In genomic region chr13:113129974-113130373, GRCm38 (mm10) we compare ENCODE assay signal across 15 mouse cellular contexts. TPM values are rescaled to one million over a fixed set of nuclear protein-coding genes. Genes with fewer than 3 reads are reported as not detected.
DNase-seq lines count a peak whose midpoint lies in the region; ATAC-seq and TF ChIP-seq lines count a peak whose summit lies in the region.
"Had no signal": no experiment of that assay in that cellular context is flagged by ENCODE, and none has a peak within 500 bp of the region (broad histone marks: within the 10 kb centered on the region; RNA-seq: fewer than 3 reads in every experiment).

No protein-coding gene starts in this region.

- TF ChIP-seq EP300 in CH12.LX (IDR thresholded peaks at IDR 0.05; ENCODE audit: low read length), result no peak

- in situ Hi-C loops in CH12.LX (cut with MboI; ENCODE audit: low pct_ligation_motif_present, low pct_unique_long_range_greater_than_20kb, low sequenced_read_pairs), result no loop called here

- intact Hi-C loops in heart, postnatal 14 days (cut with DNase I), result no loop called here

- H3K36me3 ChIP-seq in intestine, embryonic 14.5 days (ENCODE audit: control insufficient read depth, insufficient read depth, low read length), result no peaks in the 10 kb centered on the region
- H3K36me3 ChIP-seq in intestine, embryonic 15.5 days, result no peaks in the 10 kb centered on the region
- no peaks in the 10 kb centered on the region for H3K36me3 ChIP-seq in CH12.LX (replicated peaks in 1 of 2; ENCODE audit: control insufficient read depth in 1 of 2, insufficient read depth in 1 of 2, low read length in 1 of 2)
- H3K36me3 ChIP-seq: liver, embryonic 12.5 days had no signal

- H3K9ac ChIP-seq in intestine, embryonic 14.5 days (ENCODE audit: low read length), result no peak overlapping the region
- no peak overlapping the region for H3K9ac ChIP-seq in intestine, embryonic 15.5 days
- H3K9ac ChIP-seq in CH12.LX (ENCODE audit: insufficient read depth, low read depth), result no peak overlapping the region
- H3K9ac ChIP-seq: liver, embryonic 12.5 days had no signal

- DNase-seq in intestine, embryonic 14.5 days (ENCODE audit: low spot score), result peak; percentile 13
- peak; percentile 2 for DNase-seq in CH12.LX (ENCODE audit: extremely low read depth)
- peak; percentile 84 for DNase-seq in brain, embryonic 14.5 days (ENCODE audit: low read depth)
- DNase-seq in induced T-regulatory cell, adult 2 months (ENCODE audit: low read depth), result peak; percentile 18
- no peak for DNase-seq in kidney, postnatal 10 days
- no peak for DNase-seq in heart, postnatal 14 days
- DNase-seq: adrenal gland, adult 8-10 months; cerebellum, adult 11 months; heart, postnatal 4 days had no signal

- H3K4me2 ChIP-seq in intestine, embryonic 14.5 days (ENCODE audit: low read length), result no peak overlapping the region
- no peak overlapping the region for H3K4me2 ChIP-seq in intestine, embryonic 15.5 days (replicated peaks)
- no peak overlapping the region for H3K4me2 ChIP-seq in CH12.LX (ENCODE audit: insufficient read depth, low read depth, poor library complexity, severe bottlenecking)
- H3K4me2 ChIP-seq: liver, embryonic 12.5 days had no signal

- 79% methylated on average over 1 of the region's 1 CpGs for WGBS in intestine, embryonic 14.5 days
- WGBS in intestine, embryonic 15.5 days, result 81% methylated on average over 1 of the region's 1 CpGs

- H3K9me3 ChIP-seq in intestine, embryonic 14.5 days (ENCODE audit: control insufficient read depth, low read length), result no peaks in the 10 kb centered on the region
- no peaks in the 10 kb centered on the region for H3K9me3 ChIP-seq in intestine, embryonic 15.5 days
- no peaks in the 10 kb centered on the region for H3K9me3 ChIP-seq in CH12.LX (replicated peaks; ENCODE audit: low read length)
- H3K9me3 ChIP-seq: liver, embryonic 12.5 days had no signal

- TF ChIP-seq POLR2A in CH12.LX (IDR thresholded peaks at IDR 0.05; ENCODE audit: low read depth, low read length), result no peak
- TF ChIP-seq POLR2A in brain, embryonic 14.5 days (IDR thresholded peaks at IDR 0.05; ENCODE audit: borderline replicate concordance, extremely low read depth, insufficient read depth, insufficient read length, poor library complexity, severe bottlenecking), result no peak

- dilution Hi-C loops in CH12.LX (cut with MboI; ENCODE audit: extremely low pct_ligation_motif_present, extremely low pct_unique_long_range_greater_than_20kb, low sequenced_read_pairs), result no loop called here

- H3K27me3 ChIP-seq in intestine, embryonic 14.5 days (replicated peaks; ENCODE audit: control insufficient read depth, insufficient read depth, low read length), result no peaks in the 10 kb centered on the region
- H3K27me3 ChIP-seq in intestine, embryonic 15.5 days (replicated peaks), result no peaks in the 10 kb centered on the region
- no peaks in the 10 kb centered on the region for H3K27me3 ChIP-seq in CH12.LX (replicated peaks)
- H3K27me3 ChIP-seq: liver, embryonic 12.5 days had no signal

- no peak for ATAC-seq in intestine, embryonic 14.5 days (replicated peaks; ENCODE audit: low FRiP score, low TSS enrichment, low read depth)
- no peak for ATAC-seq in intestine, embryonic 15.5 days
- ATAC-seq: liver, embryonic 12.5 days; Patski had no signal

- no peaks in the 10 kb centered on the region for H3K79me2 ChIP-seq in CH12.LX (replicated peaks; ENCODE audit: control insufficient read depth, extremely low read depth, insufficient read depth, poor library complexity, severe bottlenecking)

- H3K27ac ChIP-seq in intestine, embryonic 14.5 days (ENCODE audit: low read depth), result no peak overlapping the region
- H3K27ac ChIP-seq in intestine, embryonic 15.5 days, result no peak overlapping the region
- no peak overlapping the region for H3K27ac ChIP-seq in CH12.LX (ENCODE audit: insufficient read depth, low read depth)
- H3K27ac ChIP-seq: kidney, postnatal 0 days; liver, embryonic 12.5 days had no signal

- no peak overlapping the region for H3K4me3 ChIP-seq in intestine, embryonic 14.5 days (ENCODE audit: low read depth, low read length)
- H3K4me3 ChIP-seq in intestine, embryonic 15.5 days (replicated peaks), result no peak overlapping the region
- no peak overlapping the region for H3K4me3 ChIP-seq in CH12.LX (replicated peaks in 1 of 3; ENCODE audit: low read depth in 2 of 3, low read length in 2 of 3, poor library complexity in 1 of 3)
- H3K4me3 ChIP-seq: liver, embryonic 12.5 days had no signal

- no peak for TF ChIP-seq RAD21 in CH12.LX (IDR thresholded peaks at IDR 0.05; ENCODE audit: low read depth, low read length)

- H3K4me1 ChIP-seq in intestine, embryonic 14.5 days (replicated peaks; ENCODE audit: control insufficient read depth, insufficient read depth, low read length), result no peaks in the 10 kb centered on the region
- H3K4me1 ChIP-seq in intestine, embryonic 15.5 days (replicated peaks), result no peaks in the 10 kb centered on the region
- peaks cover 0 to 5% of the 10 kb centered on the region in 2 experiments; a peak in 1 of 4 replicates for H3K4me1 ChIP-seq in CH12.LX (ENCODE audit: control insufficient read depth in 1 of 2, insufficient read depth in 2 of 2)
- H3K4me1 ChIP-seq: liver, embryonic 12.5 days had no signal

- no peak for TF ChIP-seq CTCF in CH12.LX (conservative IDR thresholded peaks at IDR 0.05 in 1 of 2, IDR thresholded peaks at IDR 0.05 in 1 of 2; ENCODE audit: low read depth in 2 of 2, low read length in 2 of 2)
- TF ChIP-seq CTCF in brain, embryonic 14.5 days (IDR thresholded peaks at IDR 0.05; ENCODE audit: borderline replicate concordance, extremely low read depth, insufficient read depth, insufficient read length), result no peak

TF ChIP-seq in CH12.LX, 34 proteins besides CTCF, POLR2A, EP300 and RAD21:
- TF ChIP-seq MXI1 (IDR thresholded peaks at IDR 0.05; ENCODE audit: low read depth, low read length), result no peak
- no peak for TF ChIP-seq RCOR1 (conservative IDR thresholded peaks at IDR 0.05; ENCODE audit: low read depth, low read length)
- TF ChIP-seq UBTF (IDR thresholded peaks at IDR 0.05; ENCODE audit: low read depth, low read length), result no peak
- no peak for TF ChIP-seq HCFC1 (IDR thresholded peaks at IDR 0.05; ENCODE audit: low read depth, low read length)
- no peak for TF ChIP-seq USF1 (IDR thresholded peaks at IDR 0.05; ENCODE audit: low read depth, low read length)
- no peak for TF ChIP-seq ETS1 (conservative IDR thresholded peaks at IDR 0.05; ENCODE audit: low read depth, low read length)
- TF ChIP-seq CHD1 (IDR thresholded peaks at IDR 0.05; ENCODE audit: low read depth, low read length), result no peak
- TF ChIP-seq JUND (conservative IDR thresholded peaks at IDR 0.05; ENCODE audit: low read depth, low read length), result no peak
- TF ChIP-seq ZKSCAN1 (IDR thresholded peaks at IDR 0.05; ENCODE audit: borderline replicate concordance, low read depth, low read length), result no peak
- TF ChIP-seq NELFE (IDR thresholded peaks at IDR 0.05; ENCODE audit: low read depth, low read length), result no peak
- no peak for TF ChIP-seq JUN (IDR thresholded peaks at IDR 0.05; ENCODE audit: insufficient read depth, low read depth, low read length)
- TF ChIP-seq SIN3A (IDR thresholded peaks at IDR 0.05; ENCODE audit: low read length), result no peak
TF ChIP-seq in CH12.LX: peak in this region for 0.

RNA-seq across cellular contexts. Expression of gene Gzma, which starts 29.2 kb away (rescaled TPM):
- 0.62 and 0.77 TPM in 2 replicates for polyA plus RNA-seq in intestine, embryonic 14.5 days (2014; fragmentation: Nextera tagmentation; extraction: Ambion mirVana)
- 2.4 and 2.7 TPM in 2 replicates for polyA plus RNA-seq in intestine, embryonic 15.5 days (2015; fragmentation: Nextera tagmentation; extraction: Ambion mirVana)
- total RNA-seq in CH12.LX (2012; rRNA removed) (not detected in 2 replicates), CH12.LX (2014; rRNA removed) (not detected in 2 replicates)
- not detected in 2 replicates for polyA plus RNA-seq in CH12.LX (2012; ENCODE audit: insufficient read length, low read depth)
- not detected in 2 replicates for polyA plus RNA-seq in brain, embryonic 14.5 days (2012; rRNA removed)
- 1 to 10 TPM in 1 of 2 experiments, not detected in 1; 6.1 TPM for total RNA-seq in heart, postnatal 14 days (2021)
- total RNA-seq: heart, postnatal 4 days; layer of hippocampus, postnatal 25 days had no signal
- polyA plus RNA-seq: liver, embryonic 12.5 days; Patski; stomach, embryonic 14.5 days had no signal

Comparison
In these comparisons a context has a peak if more than half of its experiments do, and no peak if none do; other contexts are left out.
1. DNase-seq: peak in intestine, embryonic 14.5 days (single experiment), CH12.LX (single experiment), brain, embryonic 14.5 days (single experiment) and induced T-regulatory cell, adult 2 months (single experiment); none in kidney, postnatal 10 days (single experiment) and heart, postnatal 14 days (0 of 2).